Mouse (Mus musculus): ENCODE data around the gene Tex35. TPM values are rescaled to one million over a fixed set of nuclear protein-coding genes. Genes with fewer than 3 reads are reported as not detected.

The Tex35 gene
- total RNA-seq, 2 experiments from 2014 or later = not detected

DNA sequence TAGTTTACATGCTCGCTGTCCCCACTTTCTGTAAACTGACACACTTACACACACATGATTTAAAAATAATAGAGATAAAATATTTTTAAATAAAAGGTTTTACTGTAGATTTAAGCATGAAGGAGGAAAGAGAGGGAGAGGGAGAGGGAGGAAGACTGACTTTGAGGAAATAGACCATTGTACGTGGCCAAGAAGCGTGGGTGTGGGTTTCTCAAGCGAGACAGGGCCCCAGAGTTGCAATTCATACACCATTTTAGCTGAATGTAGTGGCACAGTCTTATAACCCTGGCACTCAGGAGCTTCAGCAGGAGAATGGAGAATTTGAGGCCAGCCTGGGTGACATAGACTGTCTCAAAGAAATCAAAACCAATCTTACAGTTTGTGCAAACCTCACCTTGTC lies 25.5 kb downstream of the Tex35 start:
- intact Hi-C loops (cut with DNase I) = no loop called here
- no peak for DNase-seq

DNA sequence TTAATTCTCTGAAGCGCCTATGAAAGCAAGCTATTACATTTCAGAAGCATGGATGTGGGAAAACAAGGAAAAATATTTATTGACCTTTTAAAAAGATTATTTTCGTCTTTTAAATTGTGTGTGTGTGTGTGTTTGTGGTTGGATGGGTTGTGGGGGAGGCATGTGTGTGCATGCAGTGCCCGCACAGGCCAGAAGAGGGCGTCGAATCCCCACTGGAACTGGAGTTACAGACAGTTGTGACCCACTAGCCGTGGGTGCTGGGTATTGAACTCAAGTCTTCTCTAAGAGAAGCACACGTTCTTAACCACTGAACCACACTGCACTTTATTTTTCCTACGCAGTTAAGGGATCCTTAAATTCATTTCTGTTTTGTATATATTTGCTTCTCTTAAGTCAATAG lies 26.5 kb downstream of the Tex35 start:
- intact Hi-C loops (cut with DNase I) = no loop called here

DNA sequence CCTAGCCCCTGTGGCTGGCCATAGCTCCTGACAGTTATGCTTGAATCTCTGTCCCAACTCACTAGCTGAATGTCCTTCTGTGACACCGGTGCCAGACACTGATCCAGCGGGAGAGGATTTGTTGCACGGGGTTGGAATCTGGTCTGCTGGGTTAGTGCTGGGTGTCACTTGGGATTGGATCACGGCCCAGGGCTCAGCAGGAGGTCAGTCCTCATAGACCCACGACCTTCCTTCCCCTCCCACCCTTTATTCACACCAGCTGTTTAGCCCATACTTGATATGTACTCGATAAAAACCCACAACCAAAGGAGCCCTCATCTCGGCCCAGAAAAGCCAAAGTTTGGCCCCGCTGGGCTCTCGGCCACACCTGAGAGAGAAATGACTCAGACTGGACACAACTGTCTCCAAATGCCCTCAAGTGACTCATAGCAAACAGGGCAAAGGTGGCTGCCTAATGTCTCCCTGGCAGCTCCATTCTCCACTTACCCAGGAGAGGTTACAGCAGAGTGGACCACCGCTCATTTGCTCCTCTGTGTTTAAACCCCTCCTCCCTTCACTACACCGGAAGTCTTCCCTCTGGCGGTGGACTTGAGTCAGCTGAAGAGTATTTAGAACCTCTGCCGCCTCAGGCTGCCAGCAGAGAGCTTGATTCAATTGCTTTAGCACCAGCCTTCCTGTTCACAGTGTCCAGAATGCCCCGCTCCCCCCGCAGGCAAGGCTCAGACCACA lies 27.2 kb downstream of the Tex35 start:
- intact Hi-C loops (cut with DNase I) = no loop called here
- DNase-seq = peak in 1 of 2 experiments; percentile 37

More for the DNA sequence above, 26.5 kb downstream of the Tex35 start:
- no peak for DNase-seq

DNA sequence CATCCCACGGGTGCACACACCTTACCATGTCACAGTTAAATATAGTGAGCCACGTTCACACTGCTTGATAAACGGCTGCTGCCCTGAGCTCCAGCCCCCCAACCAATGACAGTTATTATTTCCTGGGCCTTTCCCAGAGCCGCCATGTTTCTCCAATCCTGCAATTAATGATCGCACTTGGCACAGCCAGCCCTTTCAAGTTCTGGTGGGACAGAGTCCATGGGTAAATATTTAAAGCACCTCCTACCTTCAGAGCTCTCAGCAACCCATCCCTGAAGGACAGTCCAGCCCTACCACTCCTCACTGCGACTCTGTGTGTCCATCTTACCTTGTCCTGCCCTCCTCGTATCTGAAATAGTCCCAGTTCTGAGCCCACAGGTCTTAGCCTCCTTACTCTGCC lies 28.4 kb downstream of the Tex35 start:
- intact Hi-C loops (cut with DNase I) = no loop called here
- DNase-seq = no peak

DNA sequence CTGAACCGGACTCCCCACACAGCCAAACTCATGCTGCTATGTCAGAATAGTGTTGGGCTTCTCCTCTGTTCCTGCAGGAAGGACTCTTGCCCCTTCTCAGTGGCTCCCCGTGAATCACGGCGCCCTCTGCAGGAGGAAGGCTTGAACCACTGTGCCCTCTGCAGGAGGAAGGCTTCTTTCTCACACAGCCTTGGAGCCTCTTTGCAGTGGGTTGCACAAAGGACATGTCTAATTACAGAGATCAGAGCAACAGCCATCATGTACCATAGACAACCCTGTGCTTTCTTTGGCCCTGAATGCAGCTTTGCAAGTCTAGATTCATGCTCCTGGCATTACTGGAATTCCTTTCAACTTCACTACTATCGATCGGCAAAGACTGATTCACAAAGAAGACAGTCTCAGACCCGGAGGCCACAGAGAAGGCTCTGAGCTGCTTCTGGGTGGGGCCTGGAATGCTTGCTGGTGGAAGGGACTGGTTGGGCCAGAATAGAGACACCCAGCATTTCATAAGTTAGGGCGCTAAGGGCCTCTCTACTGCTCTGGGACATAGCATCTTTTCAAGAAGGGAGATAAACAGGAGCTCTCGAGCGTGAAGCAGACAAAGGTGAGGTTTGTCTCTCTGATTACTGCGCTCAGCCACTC lies 29.0 kb downstream of the Tex35 start:
- intact Hi-C loops (cut with DNase I) = loop anchor here (5.0 kb wide), 1 partner anchor 142 kb away; the partner anchor contains the start of gene Ralgps2
- DNase-seq = peak; percentile 51 to 71

DNA sequence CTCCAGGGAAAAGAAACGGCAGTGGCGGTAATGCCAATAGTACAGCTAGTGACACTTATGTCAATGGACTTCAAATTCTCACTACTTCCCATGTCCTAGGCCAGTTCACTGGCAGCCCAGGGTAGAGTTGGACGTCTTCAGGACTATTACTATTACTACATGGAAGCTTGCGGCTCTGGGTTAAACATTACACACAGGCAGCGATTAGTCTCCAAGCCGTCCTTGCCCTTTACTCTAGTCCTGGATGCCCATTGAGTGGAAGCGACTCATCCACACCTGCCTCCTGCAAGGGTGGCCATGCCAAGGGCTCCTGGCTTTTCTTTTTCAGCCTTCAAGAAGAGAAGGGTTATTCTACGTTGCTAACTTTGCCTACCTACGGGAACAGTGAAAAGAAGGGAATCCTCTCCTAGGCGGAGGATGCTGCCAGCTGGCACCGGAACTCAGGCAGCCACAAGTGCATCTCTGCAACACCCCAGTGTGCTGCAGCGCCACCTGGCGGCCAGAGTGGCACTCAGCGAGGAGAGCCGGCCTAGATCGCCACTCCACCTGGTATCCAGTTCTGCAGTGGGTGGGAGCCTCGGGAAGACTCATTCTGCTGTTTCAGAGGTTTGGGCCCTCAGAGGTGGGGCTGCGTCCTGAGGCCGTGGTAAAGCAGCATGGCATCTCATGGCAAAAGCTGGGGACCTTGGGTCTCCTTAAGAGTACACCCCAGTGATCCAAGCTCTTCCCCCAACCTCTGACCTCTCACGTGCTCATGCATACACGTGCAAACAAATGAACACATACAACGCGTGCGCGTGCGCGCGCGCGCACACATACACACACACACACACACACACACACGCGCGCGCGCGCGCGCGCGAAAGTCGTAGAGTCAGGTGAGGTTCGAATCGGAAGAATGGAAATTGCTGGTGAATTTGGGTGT lies 31.4 kb downstream of the Tex35 start:
- peak; percentile 90 to 97 for DNase-seq
- intact Hi-C loops (cut with DNase I) = loop anchor here (1.0 to 5.0 kb wide), 3 partner anchors 140 to 335 kb away; partner anchors contain the start of gene Ralgps2

DNA sequence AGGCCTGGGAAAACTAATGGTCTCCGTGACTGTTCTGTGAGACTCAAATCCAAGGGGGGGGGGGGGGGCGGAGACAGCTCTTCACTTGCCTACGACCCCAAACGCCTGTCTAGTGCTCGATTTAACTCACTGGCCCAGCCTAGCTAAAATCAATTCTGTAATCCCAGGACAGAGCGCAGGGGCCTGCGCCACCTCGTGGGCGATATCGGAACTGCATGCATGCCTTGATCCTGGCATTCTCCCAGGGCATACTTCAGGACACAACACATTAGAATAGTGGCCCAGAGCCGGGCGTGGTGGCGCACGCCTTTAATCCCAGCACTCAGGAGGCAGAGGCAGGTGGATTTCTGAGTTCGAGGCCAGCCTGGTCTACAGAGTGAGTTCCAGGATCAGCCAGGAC lies 32.2 kb downstream of the Tex35 start:
- peak; percentile 89 to 93 for DNase-seq
- intact Hi-C loops (cut with DNase I) = loop anchor here (1.0 to 5.0 kb wide), 2 partner anchors 139 to 159 kb away; partner anchors contain the start of gene Ralgps2

DNA sequence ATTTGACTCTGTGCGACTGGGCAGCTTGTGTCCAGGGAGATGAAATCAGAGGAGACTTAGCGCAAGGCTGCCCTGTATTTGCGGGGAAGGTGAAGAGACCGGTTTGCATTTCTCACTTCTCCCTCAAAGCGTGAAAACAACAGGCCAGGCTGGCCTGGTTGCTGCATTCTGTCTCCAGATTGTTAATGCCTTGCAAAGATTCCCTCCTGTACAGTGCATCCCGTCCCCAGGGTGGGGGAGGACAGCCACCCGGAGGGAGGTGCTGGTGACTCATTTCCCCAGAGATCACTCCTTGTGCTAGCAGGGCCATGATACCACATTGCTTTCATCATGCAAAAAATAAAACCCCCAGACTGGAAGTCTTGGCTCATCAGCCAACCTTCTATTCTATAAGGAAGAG lies 33.5 kb downstream of the Tex35 start:
- intact Hi-C loops (cut with DNase I) = loop anchor here (1.0 to 5.0 kb wide), 2 partner anchors 41 to 138 kb away; partner anchors contain the start of gene Ralgps2
- DNase-seq = peak in 1 of 2 experiments; percentile 35

DNA sequence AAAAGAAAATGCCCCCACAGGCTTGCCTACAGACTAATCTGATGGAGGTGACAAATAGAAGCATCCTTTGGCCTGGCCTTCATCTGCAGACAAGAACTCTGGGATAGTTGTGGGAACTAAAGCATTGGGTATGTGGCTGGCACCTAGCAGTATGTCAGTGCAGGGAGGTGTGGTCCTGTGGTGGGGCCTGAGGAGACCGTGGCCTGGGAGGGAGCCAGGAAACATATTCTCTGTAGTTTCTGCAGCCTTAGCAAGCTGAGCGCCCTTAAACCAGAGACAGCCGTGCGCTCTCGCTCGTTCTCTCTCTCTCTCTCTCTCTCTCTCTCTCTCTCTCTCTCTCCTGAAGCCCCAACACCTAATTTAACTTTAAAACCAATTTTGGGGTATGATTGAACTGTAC lies 34.1 kb downstream of the Tex35 start:
- no peak for DNase-seq
- intact Hi-C loops (cut with DNase I) = no loop called here

DNA sequence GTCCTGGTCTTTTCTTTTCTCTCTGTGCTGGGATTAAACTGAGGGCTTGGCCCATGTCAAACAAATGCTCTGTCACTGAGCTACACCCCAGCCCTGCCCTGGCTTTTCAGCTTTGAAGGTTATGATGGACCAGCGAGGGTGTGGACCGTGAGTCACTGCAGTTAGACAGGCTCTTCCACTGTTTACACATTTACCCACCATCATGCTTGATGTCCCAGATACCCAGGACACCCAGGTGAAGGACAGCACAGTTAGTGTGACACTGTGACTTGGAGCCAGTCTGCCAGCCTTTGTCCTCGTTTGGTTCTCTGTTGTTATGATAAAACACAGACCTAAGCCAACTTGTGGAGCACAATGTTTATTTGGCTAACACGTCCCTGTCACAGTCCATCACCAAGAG lies 34.9 kb downstream of the Tex35 start:
- intact Hi-C loops (cut with DNase I) = no loop called here
- no peak for DNase-seq

DNA sequence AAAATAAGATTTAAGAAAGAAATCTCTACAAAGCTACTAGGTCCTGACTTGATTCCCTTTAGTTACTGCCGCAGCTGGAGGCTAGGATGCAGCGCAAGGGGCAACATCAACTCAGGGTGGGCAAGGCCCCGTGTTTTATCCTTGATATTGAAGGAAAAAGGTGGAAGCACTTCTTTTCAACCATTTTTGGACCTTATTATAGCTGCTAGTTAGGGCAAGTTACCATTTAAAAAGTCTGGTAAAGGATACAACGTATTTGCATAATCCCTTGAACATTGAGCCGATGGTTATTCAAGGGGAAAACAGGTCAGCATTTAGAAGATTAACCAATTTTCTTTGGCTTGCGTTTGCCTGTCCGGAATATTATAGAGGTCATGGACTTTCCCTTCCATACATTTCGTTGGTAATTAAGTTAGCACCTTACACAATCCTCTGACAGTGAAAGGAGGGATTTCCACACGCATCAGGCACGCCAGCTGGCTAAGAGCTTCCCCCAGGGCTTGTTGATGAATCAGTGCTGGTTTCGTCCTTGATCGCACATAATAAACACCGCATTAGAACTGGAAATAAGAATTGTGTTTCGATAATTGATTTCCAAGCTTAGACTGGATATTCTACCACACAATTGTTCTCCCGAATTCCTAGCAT lies 39.2 kb downstream of the Tex35 start:
- DNase-seq = no peak
- intact Hi-C loops (cut with DNase I) = no loop called here

DNA sequence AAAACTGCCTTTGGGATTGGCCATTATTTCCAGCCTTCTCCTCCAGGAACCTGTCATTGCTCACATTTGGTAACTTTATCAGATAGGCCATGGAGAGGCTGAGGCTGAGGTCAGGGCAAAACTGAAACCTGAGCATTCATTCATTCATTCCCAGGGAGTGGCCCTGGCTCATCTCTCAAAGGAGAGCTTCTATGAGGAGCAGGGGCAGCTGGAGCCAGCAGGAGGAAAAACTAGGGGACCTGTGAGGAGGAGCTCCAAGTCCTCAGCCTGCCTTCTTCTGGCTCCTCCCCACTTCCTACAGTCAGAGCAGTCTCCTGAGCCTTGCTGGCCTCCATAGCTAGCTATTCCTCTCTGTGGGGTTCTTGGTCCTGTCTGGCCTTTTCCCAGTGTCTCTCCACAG lies 40.2 kb downstream of the Tex35 start:
- intact Hi-C loops (cut with DNase I) = no loop called here
- no peak for DNase-seq

DNA sequence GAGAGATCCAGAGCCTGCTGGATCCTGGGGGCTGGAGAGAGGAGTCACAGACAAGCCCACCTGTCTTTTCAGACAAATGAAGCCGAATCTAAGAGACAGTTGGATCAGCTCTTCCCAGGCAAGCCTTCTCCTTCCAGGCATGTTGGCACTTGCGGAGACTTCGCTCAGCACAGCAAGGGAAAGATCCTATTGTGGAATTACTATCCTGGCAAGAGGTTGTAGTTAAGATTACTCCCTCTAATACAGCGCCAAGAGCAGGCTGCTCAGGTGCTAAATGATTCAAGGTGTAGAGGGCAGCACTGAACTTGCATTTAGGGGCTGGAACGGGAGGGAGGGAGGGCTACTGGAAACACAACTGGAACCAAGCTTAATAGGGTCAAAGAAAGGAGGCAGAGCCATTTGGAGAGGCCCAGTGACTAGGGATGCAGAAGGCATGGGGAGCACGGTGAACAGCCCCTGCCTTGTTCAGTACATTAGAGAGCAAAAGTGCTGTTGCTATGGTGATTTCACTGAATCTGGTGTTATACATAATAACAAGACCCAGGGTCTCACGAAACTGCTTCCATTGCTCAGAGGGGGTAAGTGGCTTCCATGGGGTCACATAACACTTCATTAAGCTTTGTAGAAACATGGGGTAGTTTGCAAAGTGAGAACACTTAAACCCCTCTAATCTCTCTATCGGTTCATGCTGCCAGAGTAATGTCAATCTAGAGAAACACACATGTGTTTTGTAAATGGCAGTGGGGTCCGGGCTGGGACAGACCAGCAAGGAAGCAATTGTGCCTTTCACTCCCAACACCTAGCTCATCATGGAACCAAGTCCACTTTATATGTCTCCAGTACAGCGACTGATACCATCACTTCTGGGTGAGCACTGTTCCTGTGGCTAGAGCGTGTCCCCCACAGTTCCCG lies 42.4 kb downstream of the Tex35 start:
- no peak for DNase-seq

DNA sequence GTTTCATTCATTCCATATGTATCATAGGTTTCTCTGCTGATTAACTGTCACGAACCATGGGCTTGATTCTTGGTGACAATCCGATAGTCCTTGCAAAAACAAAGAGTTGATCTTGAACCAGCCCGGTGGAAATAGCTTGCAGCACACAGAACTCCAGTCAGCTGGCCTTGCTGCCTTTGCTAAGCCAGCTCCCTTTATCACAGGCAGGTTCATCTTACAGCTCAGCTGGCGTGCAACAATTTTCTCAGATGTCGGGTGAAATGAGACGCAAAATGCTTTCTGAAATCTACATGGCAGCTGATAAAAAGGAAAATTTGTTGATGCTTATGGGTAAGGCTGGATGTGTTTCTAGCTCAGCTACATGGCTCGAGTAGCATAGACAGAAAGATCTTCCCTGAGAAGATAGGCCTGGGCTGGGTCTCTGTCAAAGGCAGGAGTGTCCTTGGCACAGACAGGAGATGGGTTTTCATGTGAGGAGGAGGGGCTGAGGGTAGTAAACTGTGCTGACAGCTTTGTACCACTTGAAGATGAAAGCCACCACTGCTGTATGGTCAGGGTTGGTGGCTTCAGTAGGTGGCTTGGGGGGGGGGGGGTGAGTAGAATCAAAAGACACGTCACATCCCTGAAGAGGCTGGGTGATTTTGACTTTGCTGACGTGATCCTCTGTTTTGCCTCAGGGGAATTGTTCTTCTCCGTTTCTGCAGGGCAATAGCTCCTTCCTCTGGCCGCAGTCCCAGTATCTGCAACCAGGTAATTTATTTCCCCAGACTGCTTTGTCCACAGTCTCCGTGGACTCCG lies 45.0 kb downstream of the Tex35 start:
- peak in 1 of 2 experiments; percentile 28 for DNase-seq
- intact Hi-C loops (cut with DNase I) = loop anchor here (5.0 kb wide), 1 partner anchor 56 kb away; no protein-coding TSS in a partner anchor

More for the DNA sequence above, 42.4 kb downstream of the Tex35 start:
- intact Hi-C loops (cut with DNase I) = no loop called here

DNA sequence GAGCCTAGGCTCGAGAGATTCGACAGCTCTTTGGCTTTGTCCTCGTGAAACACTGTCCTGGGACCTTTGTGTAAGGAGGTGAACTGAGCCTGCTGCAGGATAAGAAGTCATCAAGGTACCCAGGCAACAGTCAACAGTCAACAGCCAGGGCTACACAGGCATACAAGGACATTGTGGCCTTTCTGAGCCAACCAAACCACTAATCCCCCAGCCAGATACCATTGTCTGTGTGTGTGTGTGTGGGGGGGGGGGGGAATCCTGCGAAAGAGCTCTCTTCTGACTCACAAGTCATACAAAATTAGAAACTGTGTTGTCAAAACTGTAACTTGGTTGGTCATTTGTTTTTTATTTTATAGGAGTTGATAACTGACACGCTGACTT lies 46.0 kb downstream of the Tex35 start:
- intact Hi-C loops (cut with DNase I) = loop anchor here (5.0 kb wide), 1 partner anchor 55 kb away; no protein-coding TSS in a partner anchor
- DNase-seq = peak; percentile 37 to 39

DNA sequence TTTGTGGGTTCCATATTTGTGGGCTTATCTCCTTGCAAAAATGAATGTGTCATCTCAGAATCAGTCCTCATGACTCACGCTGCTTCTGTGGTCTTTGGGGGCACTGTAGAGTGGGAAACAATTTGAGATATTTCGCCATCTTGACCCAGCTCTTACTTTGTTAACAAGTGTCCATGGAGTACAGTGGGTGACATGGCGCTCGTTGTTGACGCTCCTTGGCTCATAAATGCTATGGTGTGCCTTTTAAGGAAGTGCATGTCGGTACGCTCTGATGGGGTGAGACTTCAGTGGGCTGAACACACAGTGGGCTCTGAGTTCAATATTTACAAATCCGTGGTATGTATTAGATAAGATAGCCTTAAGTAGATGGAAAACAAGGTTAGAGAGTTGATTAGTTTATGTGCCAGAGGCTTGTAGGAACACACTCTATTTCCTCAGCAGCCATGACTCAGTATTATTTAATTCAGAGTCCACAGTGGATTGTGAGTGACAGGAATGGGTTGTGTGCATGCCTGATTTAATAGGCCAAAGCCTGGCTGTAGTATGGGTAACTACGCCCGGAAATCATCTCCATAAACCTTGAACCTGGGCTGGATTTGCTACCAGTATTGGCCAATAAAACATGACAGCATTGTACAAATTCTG lies 46.6 kb downstream of the Tex35 start:
- no peak for DNase-seq
- intact Hi-C loops (cut with DNase I) = loop anchor here (5.0 kb wide), 1 partner anchor 55 kb away; no protein-coding TSS in a partner anchor

DNA sequence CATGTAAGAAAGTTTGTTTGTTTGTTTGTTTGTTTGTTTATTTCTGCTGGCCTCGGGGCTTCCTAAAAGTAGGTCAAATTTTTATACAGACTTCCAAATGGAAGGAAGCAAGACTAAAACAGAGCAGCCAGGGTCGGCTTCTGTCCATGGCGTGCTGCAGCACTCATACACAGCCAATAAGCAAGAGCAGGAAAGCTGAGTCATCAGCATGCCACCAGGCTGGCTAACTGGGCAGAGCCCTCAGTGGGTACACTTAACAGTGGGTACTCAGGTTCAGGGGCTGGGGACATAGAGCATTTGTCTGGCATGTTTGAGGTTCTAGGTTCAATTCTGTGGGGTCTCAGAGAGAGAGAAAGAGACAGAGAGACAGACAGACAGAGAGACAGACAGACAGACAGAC lies 47.3 kb downstream of the Tex35 start:
- no peak for DNase-seq
- intact Hi-C loops (cut with DNase I) = loop anchor here (5.0 kb wide), 1 partner anchor 54 kb away; no protein-coding TSS in a partner anchor

All from heart, postnatal 10 days (tissue).